Mouse (Mus musculus) limb, embryonic 12.5 days (tissue): ENCODE results near the gene Ifi27. TPM values are rescaled to one million over a fixed set of nuclear protein-coding genes. Genes with fewer than 3 reads are reported as not detected.
"Not testable (repeated sequence)": the region's sequence is repeated elsewhere in the genome, so short reads cannot be mapped to it uniquely, and the experiment has no call there.

Source experiments
- ATAC-seq: fragments of 200-750 bp; cut with Nextera tagmentation; 2 replicates; pipeline ENCODE4 v1.8.0; 2017; ENCODE audit warnings: low read depth, moderate TSS enrichment; ENCODE audit not compliant: insufficient number of reproducible peaks, insufficient read depth, low FRiP score, low TSS enrichment
- H3K27ac ChIP-seq: fragments of 300-500 bp; sonication (generic); 2 replicates; pipeline ENCODE4 v1.5.1; 2016; ENCODE audit warnings: mild to moderate bottlenecking, moderate library complexity
- H3K27me3 ChIP-seq: fragments of 300-500 bp; sonication (generic); 2 replicates; pipeline ENCODE4 v1.6.1; 2016; ENCODE audit warnings: mild to moderate bottlenecking, moderate library complexity
- H3K36me3 ChIP-seq: fragments of 300-500 bp; sonication (generic); 2 replicates; pipeline ENCODE4 v1.6.1; 2016; ENCODE audit warnings: mild to moderate bottlenecking, moderate library complexity
- H3K4me1 ChIP-seq: fragments of 300-500 bp; sonication (generic); replicated peaks from 2 replicates; pipeline ENCODE4 v1.6.1; 2016
- H3K4me2 ChIP-seq: fragments of 300-500 bp; sonication (generic); 2 replicates; pipeline ENCODE4 v1.6.1; 2016; ENCODE audit warnings: mild to moderate bottlenecking, moderate library complexity
- H3K4me3 ChIP-seq: fragments of 300-500 bp; sonication (generic); replicated peaks from 2 replicates; pipeline ENCODE4 v1.5.1; 2016; ENCODE audit warnings: mild to moderate bottlenecking
- H3K9ac ChIP-seq: fragments of 300-500 bp; sonication (generic); replicated peaks from 2 replicates; pipeline ENCODE4 v1.6.1; 2016; ENCODE audit warnings: mild to moderate bottlenecking, moderate library complexity
- H3K9me3 ChIP-seq: fragments of 300-500 bp; sonication (generic); 2 replicates; pipeline ENCODE4 v1.6.1; 2016; ENCODE audit warnings: mild to moderate bottlenecking, moderate library complexity
- WGBS: fragments of 180-500 bp; shearing (Covaris S2); methylation state at CpG from one replicate; pipeline ENCODE4 v1.1.7; 2016; 5-methylcytosine and 5-hydroxymethylcytosine counted together
- polyA plus RNA-seq: library from polyadenylated mRNA; unstranded; fragments of >200 nt; fragmentation: Nextera tagmentation; extraction: Ambion mirVana; gene quantifications from 2 replicates; pipeline ENCODE4 v1.2.1, GENCODE M21; 2016

Ifi27 gene
- polyA plus RNA-seq, 1 experiment from 2014 or later: 2.9 TPM

GRCm38 (mm10) chr12:103456727-103457126 lies 22.7 kb downstream of the Ifi27 start:
- no CpG with 5 or more reads among the region's 1 CpGs for WGBS
- ATAC-seq, H3K27me3 ChIP-seq, H3K36me3 ChIP-seq, H3K9me3 ChIP-seq, H3K4me3 ChIP-seq, H3K27ac ChIP-seq, H3K9ac ChIP-seq, H3K4me1 ChIP-seq, H3K4me2 ChIP-seq: not testable (repeated sequence)

- Histone ChIP-seq H3K9ac (no peak within 1 kb of the TSS), H3K4me2 (no peak within 1 kb of the TSS), H3K9me3 (no peaks in the 10 kb centered on the region), H3K27me3 (no peaks in the 10 kb centered on the region), H3K27ac (no peak within 1 kb of the TSS), H3K4me3 (no peak within 1 kb of the TSS), H3K36me3 (no peaks in the 10 kb centered on the region), H3K4me1 (no peaks in the 10 kb centered on the region)
- WGBS: 76% methylated on average over 3 of the region's 3 CpGs
- ATAC-seq: no peak
Observed at GRCm38 (mm10) chr12:103457140-103457539, 23.1 kb downstream of the Ifi27 start, which contains the start of gene Ifi27l2b. Gene Ifi27l2b (minus strand): TSS chr12:103457223.

GRCm38 (mm10) chr12:103474481-103474880 lies 40.5 kb downstream of the Ifi27 start:
- H3K27ac ChIP-seq: no peak overlapping the region
- H3K27me3 ChIP-seq: no peaks in the 10 kb centered on the region
- ATAC-seq: no peak
- no peak overlapping the region for H3K4me3 ChIP-seq
- H3K9me3 ChIP-seq: no peaks in the 10 kb centered on the region
- H3K4me1 ChIP-seq: no peaks in the 10 kb centered on the region
- no peaks in the 10 kb centered on the region for H3K36me3 ChIP-seq
- no peak overlapping the region for H3K9ac ChIP-seq
- 39% methylated on average over 2 of the region's 2 CpGs for WGBS
- no peak overlapping the region for H3K4me2 ChIP-seq

GRCm38 (mm10) chr12:103476779-103477389 lies 42.9 kb downstream of the Ifi27 start:
- 72% methylated on average over 1 of the region's 1 CpGs for WGBS
- Histone ChIP-seq H3K27me3 (no peaks in the 10 kb centered on the region), H3K4me1 (no peaks in the 10 kb centered on the region), H3K27ac (no peak overlapping the region), H3K36me3 (no peaks in the 10 kb centered on the region), H3K9ac (no peak overlapping the region), H3K9me3 (no peaks in the 10 kb centered on the region), H3K4me3 (no peak overlapping the region), H3K4me2 (no peak overlapping the region)
- no peak for ATAC-seq

- Histone ChIP-seq H3K4me2 (no peak overlapping the region), H3K4me1 (no peaks in the 10 kb centered on the region), H3K4me3 (no peak overlapping the region), H3K27ac (no peak overlapping the region), H3K36me3 (no peaks in the 10 kb centered on the region), H3K27me3 (no peaks in the 10 kb centered on the region), H3K9ac (no peak overlapping the region), H3K9me3 (no peaks in the 10 kb centered on the region)
- WGBS: 79% methylated on average over 7 of the region's 7 CpGs
- no peak for ATAC-seq
Observed at GRCm38 (mm10) chr12:103477461-103478015, 43.5 kb downstream of the Ifi27 start.

GRCm38 (mm10) chr12:103481671-103482070 lies 47.7 kb downstream of the Ifi27 start:
- H3K4me1 ChIP-seq: no peaks in the 10 kb centered on the region
- no peak overlapping the region for H3K4me3 ChIP-seq
- H3K27me3 ChIP-seq: no peaks in the 10 kb centered on the region
- H3K27ac ChIP-seq: no peak overlapping the region
- no peaks in the 10 kb centered on the region for H3K9me3 ChIP-seq
- H3K36me3 ChIP-seq: no peaks in the 10 kb centered on the region
- ATAC-seq: no peak
- no peak overlapping the region for H3K9ac ChIP-seq
- WGBS: 79% methylated on average over 5 of the region's 5 CpGs
- H3K4me2 ChIP-seq: no peak overlapping the region

GRCm38 (mm10) chr12:103482781-103483180 lies 48.8 kb downstream of the Ifi27 start:
- Histone ChIP-seq H3K9me3 (no peaks in the 10 kb centered on the region), H3K4me1 (no peaks in the 10 kb centered on the region), H3K27ac (no peak overlapping the region), H3K4me2 (no peak overlapping the region), H3K36me3 (no peaks in the 10 kb centered on the region), H3K4me3 (no peak overlapping the region), H3K9ac (no peak overlapping the region), H3K27me3 (no peaks in the 10 kb centered on the region)
- no peak for ATAC-seq
- WGBS: 84% methylated on average over 2 of the region's 2 CpGs

GRCm38 (mm10) chr12:103484200-103484972 lies 50.4 kb downstream of the Ifi27 start:
- 58% methylated on average over 9 of the region's 9 CpGs for WGBS
- not testable (repeated sequence) for H3K9me3 ChIP-seq, H3K27ac ChIP-seq, H3K36me3 ChIP-seq, H3K9ac ChIP-seq, H3K4me3 ChIP-seq, H3K27me3 ChIP-seq, H3K4me2 ChIP-seq, ATAC-seq, H3K4me1 ChIP-seq

- no peaks in the 10 kb centered on the region for H3K36me3 ChIP-seq
- H3K9me3 ChIP-seq: no peaks in the 10 kb centered on the region
- no peak overlapping the region for H3K4me3 ChIP-seq
- no peak overlapping the region for H3K9ac ChIP-seq
- no peak for ATAC-seq
- no peaks in the 10 kb centered on the region for H3K4me1 ChIP-seq
- no peak overlapping the region for H3K4me2 ChIP-seq
- 91% methylated on average over 1 of the region's 1 CpGs for WGBS
- H3K27me3 ChIP-seq: no peaks in the 10 kb centered on the region
- H3K27ac ChIP-seq: no peak overlapping the region
Observed at GRCm38 (mm10) chr12:103486726-103487125, 52.7 kb downstream of the Ifi27 start.

- 74% methylated on average over 4 of the region's 4 CpGs for WGBS
Observed at GRCm38 (mm10) chr12:103487276-103487675, 53.3 kb downstream of the Ifi27 start.

GRCm38 (mm10) chr12:103487750-103488149 lies 53.7 kb downstream of the Ifi27 start:
- no peak for ATAC-seq
- H3K4me3 ChIP-seq: no peak overlapping the region
- no peaks in the 10 kb centered on the region for H3K27me3 ChIP-seq
- H3K36me3 ChIP-seq: no peaks in the 10 kb centered on the region
- no peak overlapping the region for H3K4me2 ChIP-seq
- H3K9ac ChIP-seq: no peak overlapping the region
- H3K4me1 ChIP-seq: no peaks in the 10 kb centered on the region
- H3K27ac ChIP-seq: no peak overlapping the region
- H3K9me3 ChIP-seq: no peaks in the 10 kb centered on the region
- WGBS: 61% methylated on average over 2 of the region's 2 CpGs

More at GRCm38 (mm10) chr12:103487276-103487675, 53.3 kb downstream of the Ifi27 start:
- H3K4me1 ChIP-seq: no peaks in the 10 kb centered on the region
- no peak overlapping the region for H3K9ac ChIP-seq
- H3K36me3 ChIP-seq: no peaks in the 10 kb centered on the region
- ATAC-seq: no peak
- H3K27me3 ChIP-seq: no peaks in the 10 kb centered on the region
- H3K4me3 ChIP-seq: no peak overlapping the region
- no peak overlapping the region for H3K4me2 ChIP-seq
- no peaks in the 10 kb centered on the region for H3K9me3 ChIP-seq
- H3K27ac ChIP-seq: no peak overlapping the region
